Mouse (Mus musculus): ENCODE data around the gene Maats1. TPM values are rescaled to one million over a fixed set of nuclear protein-coding genes. Genes with fewer than 3 reads are reported as not detected.
A peak's percentile ranks its signal among the peaks of the same experiment; 100 is the strongest.

Maats1 gene
- polyA plus RNA-seq, 1 experiment = 1.2 TPM

DNA sequence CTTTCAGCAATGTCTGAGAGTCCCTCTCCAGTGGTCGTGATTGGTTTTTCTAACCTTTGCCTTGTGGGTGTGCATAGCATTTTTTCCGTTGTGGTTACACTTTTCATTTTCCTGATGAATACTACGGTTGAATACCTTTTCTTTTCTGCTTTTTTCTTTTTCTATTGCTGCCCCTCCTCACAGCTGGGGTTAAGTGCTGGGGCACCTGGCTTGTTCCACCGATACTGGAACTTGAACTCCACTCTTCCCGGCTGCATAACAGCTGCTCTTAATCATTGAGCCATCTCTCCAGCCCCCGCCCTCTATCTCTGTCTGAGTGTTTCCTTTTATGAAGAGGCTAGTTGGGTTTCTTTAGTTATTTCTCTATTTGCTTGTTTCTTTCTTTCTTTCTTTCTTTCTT, 37.1 kb upstream of the Maats1 start:
- no peak for TF ChIP-seq POLR2A (IDR thresholded peaks at IDR 0.05; ENCODE audit: extremely low read depth, insufficient read depth, low read length)
- no peak for TF ChIP-seq CTCF (IDR thresholded peaks at IDR 0.05; ENCODE audit: extremely low read depth, insufficient read depth, low read length)
- no peak overlapping the region for H3K27ac ChIP-seq (ENCODE audit: insufficient read depth, low read length)
- no peak overlapping the region for H3K4me3 ChIP-seq (ENCODE audit: insufficient read depth, low read length)
- no peaks in the 10 kb centered on the region for H3K4me1 ChIP-seq (ENCODE audit: control insufficient read depth, insufficient read depth, low read length)

DNA sequence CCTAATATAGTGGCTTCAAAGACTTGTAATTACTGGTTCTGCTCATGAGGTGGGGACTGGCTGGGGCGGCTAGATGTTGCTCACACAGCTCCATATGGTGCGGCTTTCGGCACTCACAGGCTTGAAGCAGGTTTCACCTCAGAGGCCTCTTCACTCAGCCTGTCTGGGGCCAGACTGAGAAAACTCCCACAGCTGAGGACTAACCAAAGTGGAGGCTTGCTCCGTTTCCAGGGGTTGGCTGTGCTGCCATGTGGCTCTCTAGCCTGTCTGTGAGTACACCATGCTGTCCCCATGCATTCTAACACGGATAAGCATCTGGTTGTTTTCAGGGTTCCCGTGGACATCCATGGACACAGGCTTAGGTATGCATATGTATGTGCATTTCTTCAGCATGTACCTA, 36.6 kb upstream of the Maats1 start:
- no peak for TF ChIP-seq POLR2A (IDR thresholded peaks at IDR 0.05; ENCODE audit: extremely low read depth, insufficient read depth, low read length)
- no peak for TF ChIP-seq CTCF (IDR thresholded peaks at IDR 0.05; ENCODE audit: extremely low read depth, insufficient read depth, low read length)
- H3K27ac ChIP-seq (ENCODE audit: insufficient read depth, low read length) = no peak overlapping the region
- H3K4me3 ChIP-seq (ENCODE audit: insufficient read depth, low read length) = no peak overlapping the region
- no peaks in the 10 kb centered on the region for H3K4me1 ChIP-seq (ENCODE audit: control insufficient read depth, insufficient read depth, low read length)

DNA sequence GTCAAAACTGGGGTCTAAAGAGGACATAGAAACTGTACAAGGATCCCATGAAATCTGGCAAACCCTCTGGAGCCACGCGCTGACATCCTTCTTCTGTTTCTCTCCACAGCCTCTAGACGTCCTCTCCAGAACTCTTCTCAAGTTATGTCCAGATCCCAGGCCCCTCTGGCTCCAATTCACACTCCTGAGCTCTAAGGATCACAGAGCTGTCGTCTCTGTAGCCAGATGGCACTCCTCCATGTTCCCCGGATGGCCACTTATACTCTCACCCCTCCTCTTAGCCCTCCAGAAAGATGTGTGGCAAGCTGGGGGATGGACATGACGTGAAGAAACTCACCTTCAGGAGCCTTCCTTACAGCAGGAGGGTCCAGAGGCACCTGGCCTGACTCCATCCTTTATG, 35.6 kb upstream of the Maats1 start:
- no peaks in the 10 kb centered on the region for H3K4me1 ChIP-seq (ENCODE audit: control insufficient read depth, insufficient read depth, low read length)
- H3K4me3 ChIP-seq (ENCODE audit: insufficient read depth, low read length) = no peak overlapping the region
- TF ChIP-seq CTCF (IDR thresholded peaks at IDR 0.05; ENCODE audit: extremely low read depth, insufficient read depth, low read length) (no peak), POLR2A (IDR thresholded peaks at IDR 0.05; ENCODE audit: extremely low read depth, insufficient read depth, low read length) (no peak)
- H3K27ac ChIP-seq (ENCODE audit: insufficient read depth, low read length) = no peak overlapping the region

DNA sequence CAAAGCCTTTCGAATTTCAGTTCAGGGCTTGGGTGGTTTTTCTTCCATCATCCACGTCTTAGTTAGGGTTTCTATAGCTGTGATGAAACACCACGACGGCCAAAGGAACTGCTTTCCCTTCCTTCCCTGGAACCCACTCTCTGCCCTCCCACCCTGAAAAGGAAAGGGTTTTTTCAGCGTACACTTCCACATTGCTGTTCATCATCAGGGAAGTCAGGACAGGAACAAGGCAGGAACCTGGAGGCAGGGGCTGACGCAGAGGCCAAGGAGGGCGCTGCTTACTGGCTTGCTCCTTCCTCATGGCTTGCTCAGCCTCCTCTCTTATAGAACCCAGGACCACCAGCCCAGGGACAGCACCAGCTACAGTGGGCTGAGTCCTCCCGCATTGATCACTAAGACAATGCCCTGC, 34.9 kb upstream of the Maats1 start:
- H3K4me1 ChIP-seq (ENCODE audit: control insufficient read depth, insufficient read depth, low read length) = no peaks in the 10 kb centered on the region
- TF ChIP-seq CTCF (IDR thresholded peaks at IDR 0.05; ENCODE audit: extremely low read depth, insufficient read depth, low read length) (no peak), POLR2A (IDR thresholded peaks at IDR 0.05; ENCODE audit: extremely low read depth, insufficient read depth, low read length) (no peak)
- peak overlapping the region; percentile 22 for H3K4me3 ChIP-seq (ENCODE audit: insufficient read depth, low read length)
- no peak overlapping the region for H3K27ac ChIP-seq (ENCODE audit: insufficient read depth, low read length)

DNA sequence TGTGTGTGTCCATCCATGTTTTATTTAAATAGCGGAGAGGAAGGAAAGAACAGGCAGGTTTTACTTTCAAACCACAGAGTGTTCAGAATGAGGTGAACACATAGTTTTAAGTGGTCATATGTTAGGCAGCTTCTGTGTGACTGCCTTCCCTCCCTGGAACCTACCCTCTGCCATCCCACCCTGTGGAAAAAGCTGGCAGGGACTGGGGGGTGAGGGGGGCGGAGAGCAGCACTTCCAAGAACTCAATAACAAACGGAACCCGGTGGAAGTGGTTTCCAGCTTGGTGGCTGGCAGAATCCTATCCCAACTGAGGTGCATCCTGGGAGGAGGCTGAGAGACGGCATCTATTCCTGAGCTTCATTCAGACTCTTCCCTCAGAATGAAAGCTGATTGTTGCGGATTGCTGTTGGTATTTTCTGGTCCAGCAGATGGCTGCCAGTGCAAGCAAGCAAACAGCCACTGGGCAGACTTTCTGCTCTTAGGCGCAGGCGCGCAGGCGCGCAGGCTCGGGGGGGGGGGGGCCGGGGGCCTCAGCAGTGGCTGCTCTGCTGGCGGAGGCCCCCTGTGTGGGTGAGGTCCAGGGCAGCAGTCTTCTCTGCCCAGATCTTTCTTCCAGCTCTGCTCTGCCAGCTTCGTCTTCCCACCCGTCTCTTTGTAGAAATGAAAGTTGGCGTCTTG, 34.4 kb upstream of the Maats1 start:
- TF ChIP-seq CTCF (IDR thresholded peaks at IDR 0.05; ENCODE audit: extremely low read depth, insufficient read depth, low read length) (peak; percentile 36; the same call in 1 of the 2 replicates), POLR2A (IDR thresholded peaks at IDR 0.05; ENCODE audit: extremely low read depth, insufficient read depth, low read length) (peak; percentile 49; the same call in 1 of the 2 replicates)
- no peak overlapping the region for H3K27ac ChIP-seq (ENCODE audit: insufficient read depth, low read length)

DNA sequence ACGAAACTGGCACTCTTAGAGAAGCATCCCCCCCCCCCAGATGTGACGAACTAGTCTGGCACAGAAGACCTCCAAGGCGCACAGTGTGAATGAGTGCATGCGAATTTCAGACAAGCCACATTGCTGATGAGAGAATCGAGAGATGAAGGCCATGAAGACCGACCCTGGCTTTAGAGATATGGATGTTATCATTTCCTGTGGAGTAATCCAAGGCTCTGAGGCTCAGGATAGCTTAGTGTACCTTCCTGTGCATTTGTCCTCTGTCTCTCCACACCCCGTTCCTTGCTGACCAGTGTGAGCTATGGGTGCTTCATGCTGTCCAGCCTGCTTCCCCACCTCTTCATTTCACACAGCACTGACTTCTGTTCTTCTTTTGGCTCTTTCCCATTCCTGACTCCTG, 33.2 kb upstream of the Maats1 start:
- Histone ChIP-seq H3K27ac (ENCODE audit: insufficient read depth, low read length) (no peak overlapping the region), H3K4me3 (ENCODE audit: insufficient read depth, low read length) (no peak overlapping the region), H3K4me1 (ENCODE audit: control insufficient read depth, insufficient read depth, low read length) (no peaks in the 10 kb centered on the region)
- TF ChIP-seq POLR2A (IDR thresholded peaks at IDR 0.05; ENCODE audit: extremely low read depth, insufficient read depth, low read length) = no peak

More for the DNA sequence above, 34.4 kb upstream of the Maats1 start:
- H3K4me1 ChIP-seq (ENCODE audit: control insufficient read depth, insufficient read depth, low read length) = no peaks in the 10 kb centered on the region
- H3K4me3 ChIP-seq (ENCODE audit: insufficient read depth, low read length) = peak overlapping the region; percentile 22

DNA sequence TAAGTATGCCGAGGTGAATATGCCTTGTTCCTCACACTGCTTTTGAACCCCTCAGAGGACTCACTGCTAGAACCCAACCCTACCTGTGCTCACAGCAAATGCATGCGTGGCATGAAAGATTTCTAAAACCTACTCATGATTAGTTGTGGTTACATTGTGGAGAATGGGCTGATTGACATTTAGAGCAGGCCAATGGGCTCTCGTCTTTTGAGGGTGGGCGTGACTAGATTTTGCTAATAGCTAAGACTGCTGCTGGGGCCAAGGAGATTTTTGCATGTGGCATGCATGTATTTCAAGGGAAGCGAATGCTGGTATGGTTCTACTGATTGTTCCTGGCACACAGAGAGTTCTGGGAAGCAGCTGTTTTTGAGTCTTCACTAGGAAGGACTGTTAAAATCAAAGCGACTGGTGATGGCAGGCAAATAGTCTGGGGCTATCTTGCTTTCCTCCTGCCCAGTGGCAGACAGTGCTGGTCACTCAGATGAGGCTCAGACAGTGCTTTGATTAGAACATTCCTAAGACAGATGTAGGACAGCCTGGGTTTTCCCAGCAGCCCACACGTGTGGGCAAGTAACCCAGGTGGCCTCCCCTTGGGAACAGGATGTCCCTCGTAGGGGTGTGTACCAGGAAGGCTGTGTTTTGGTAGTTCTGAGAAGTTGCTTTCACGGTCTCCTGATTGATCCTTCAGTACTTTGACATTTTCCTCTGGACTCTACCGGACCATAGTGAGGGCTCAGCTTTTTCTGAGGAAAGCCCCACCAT, 32.6 kb upstream of the Maats1 start:
- Histone ChIP-seq H3K4me1 (ENCODE audit: control insufficient read depth, insufficient read depth, low read length) (no peaks in the 10 kb centered on the region), H3K4me3 (ENCODE audit: insufficient read depth, low read length) (no peak overlapping the region), H3K27ac (ENCODE audit: insufficient read depth, low read length) (no peak overlapping the region)
- TF ChIP-seq CTCF (IDR thresholded peaks at IDR 0.05; ENCODE audit: extremely low read depth, insufficient read depth, low read length) = no peak
- no peak for TF ChIP-seq POLR2A (IDR thresholded peaks at IDR 0.05; ENCODE audit: extremely low read depth, insufficient read depth, low read length)

DNA sequence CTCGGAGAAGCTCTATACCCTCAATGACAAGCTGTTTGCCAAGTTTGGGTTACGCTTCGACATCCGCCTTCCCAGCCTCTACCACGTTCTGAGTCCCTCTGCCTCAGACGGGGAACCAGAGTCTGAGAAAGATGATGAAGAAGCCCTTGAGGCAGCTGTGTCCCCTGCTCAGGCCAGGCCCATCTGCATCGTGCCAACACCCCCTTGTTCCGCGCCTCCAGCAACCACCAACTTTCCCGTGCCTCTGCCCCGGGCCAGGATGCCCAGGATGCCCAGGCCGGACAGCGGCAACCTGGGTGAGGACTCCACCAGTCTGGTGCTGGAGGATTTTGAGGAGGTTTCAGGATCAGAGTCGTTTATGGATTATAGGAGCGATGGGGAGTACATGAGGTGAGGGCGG, 32.0 kb upstream of the Maats1 start:
- H3K27ac ChIP-seq (ENCODE audit: insufficient read depth, low read length) = no peak overlapping the region
- TF ChIP-seq CTCF (IDR thresholded peaks at IDR 0.05; ENCODE audit: extremely low read depth, insufficient read depth, low read length) = no peak
- TF ChIP-seq POLR2A (IDR thresholded peaks at IDR 0.05; ENCODE audit: extremely low read depth, insufficient read depth, low read length) = no peak
- H3K4me3 ChIP-seq (ENCODE audit: insufficient read depth, low read length) = no peak overlapping the region
- no peaks in the 10 kb centered on the region for H3K4me1 ChIP-seq (ENCODE audit: control insufficient read depth, insufficient read depth, low read length)

DNA sequence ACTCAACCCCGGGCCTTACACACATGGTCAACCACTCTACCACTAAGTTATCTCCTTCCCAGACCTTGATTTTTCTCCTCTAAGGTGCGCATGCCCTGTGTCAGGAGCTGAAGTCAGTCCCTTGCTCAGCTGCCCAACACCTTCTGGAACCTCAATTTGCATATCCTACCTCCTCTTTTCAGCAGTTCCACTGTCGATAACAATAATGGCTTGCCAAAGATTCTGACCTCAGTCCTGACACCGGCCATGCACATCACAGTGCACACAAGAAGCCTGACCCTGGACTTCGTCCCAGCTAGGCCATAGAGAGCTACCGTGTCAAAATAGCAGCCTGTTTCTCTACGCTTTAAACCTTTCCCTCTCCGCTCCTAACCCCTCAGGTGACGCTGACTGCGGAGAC, 31.5 kb upstream of the Maats1 start:
- Histone ChIP-seq H3K27ac (ENCODE audit: insufficient read depth, low read length) (no peak overlapping the region), H3K4me3 (ENCODE audit: insufficient read depth, low read length) (no peak overlapping the region), H3K4me1 (ENCODE audit: control insufficient read depth, insufficient read depth, low read length) (no peaks in the 10 kb centered on the region)
- TF ChIP-seq CTCF (IDR thresholded peaks at IDR 0.05; ENCODE audit: extremely low read depth, insufficient read depth, low read length) = no peak
- no peak for TF ChIP-seq POLR2A (IDR thresholded peaks at IDR 0.05; ENCODE audit: extremely low read depth, insufficient read depth, low read length)

DNA sequence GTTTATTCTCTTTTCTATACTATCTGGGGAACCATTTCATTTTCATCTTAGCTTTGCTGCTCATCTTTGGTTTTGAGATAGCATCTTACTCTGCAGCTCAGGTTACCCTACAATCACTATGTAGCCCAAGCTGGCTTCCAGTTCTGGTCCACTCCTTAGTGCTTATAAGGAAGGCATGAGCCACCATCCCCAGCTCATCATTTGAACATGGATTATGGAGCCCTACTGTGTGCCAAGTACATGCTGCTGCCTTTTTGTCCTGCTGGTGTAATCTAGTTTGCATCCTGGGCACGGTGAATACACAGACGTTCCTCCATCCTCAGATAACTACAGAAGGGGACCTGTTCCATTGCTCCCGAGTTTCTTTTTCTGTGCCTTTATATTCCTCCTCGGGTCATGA, 30.9 kb upstream of the Maats1 start:
- TF ChIP-seq CTCF (IDR thresholded peaks at IDR 0.05; ENCODE audit: extremely low read depth, insufficient read depth, low read length) = no peak
- TF ChIP-seq POLR2A (IDR thresholded peaks at IDR 0.05; ENCODE audit: extremely low read depth, insufficient read depth, low read length) = no peak
- Histone ChIP-seq H3K4me1 (ENCODE audit: control insufficient read depth, insufficient read depth, low read length) (no peaks in the 10 kb centered on the region), H3K27ac (ENCODE audit: insufficient read depth, low read length) (no peak overlapping the region), H3K4me3 (ENCODE audit: insufficient read depth, low read length) (no peak overlapping the region)
